Mouse (Mus musculus) heart, adult 9 months (tissue): ENCODE results near the gene Skor1.
A peak's percentile ranks its signal among the peaks of the same experiment; 100 is the strongest.

Experiments used
- DNase-seq, 2 experiments: peaks; one replicate each; pipeline ENCODE4 v3.0.0; 2022; ENCODE audit warnings: low spot score in 2 of 2

The Skor1 gene

GRCm38 (mm10) chr9:63149372-63149766, 608 bp upstream of the Skor1 start:
- DNase-seq: no peak

- no peak for DNase-seq
These were observed 863 bp downstream of the Skor1 start for GRCm38 (mm10) chr9:63147786-63148409.

GRCm38 (mm10) chr9:63147296-63147695, 1.5 kb downstream of the Skor1 start:
- DNase-seq: no peak

- DNase-seq: no peak
These were observed 1.9 kb downstream of the Skor1 start for GRCm38 (mm10) chr9:63146856-63147274.

- DNase-seq: no peak
These were observed 2.5 kb downstream of the Skor1 start for GRCm38 (mm10) chr9:63146126-63146855.

GRCm38 (mm10) chr9:63145249-63146125, 3.3 kb downstream of the Skor1 start:
- DNase-seq: no peak

- no peak for DNase-seq
These were observed 4.1 kb downstream of the Skor1 start for GRCm38 (mm10) chr9:63144502-63145248.

- DNase-seq: no peak
These were observed 4.9 kb downstream of the Skor1 start for GRCm38 (mm10) chr9:63143641-63144501.

- DNase-seq: no peak
These were observed 5.5 kb downstream of the Skor1 start for GRCm38 (mm10) chr9:63143227-63143626.

- DNase-seq: no peak
These were observed 6.3 kb downstream of the Skor1 start for GRCm38 (mm10) chr9:63142335-63143036.

GRCm38 (mm10) chr9:63141641-63142334, 7.0 kb downstream of the Skor1 start:
- no peak for DNase-seq

GRCm38 (mm10) chr9:63140211-63140610, 8.6 kb downstream of the Skor1 start:
- DNase-seq: no peak

GRCm38 (mm10) chr9:63139661-63140060, 9.1 kb downstream of the Skor1 start:
- DNase-seq: no peak

GRCm38 (mm10) chr9:63138481-63138967, 10.2 kb downstream of the Skor1 start:
- no peak for DNase-seq

- no peak for DNase-seq
These were observed 11.2 kb downstream of the Skor1 start for GRCm38 (mm10) chr9:63137615-63137915.

GRCm38 (mm10) chr9:63136756-63137614, 11.8 kb downstream of the Skor1 start:
- no peak for DNase-seq

- no peak for DNase-seq
These were observed 12.5 kb downstream of the Skor1 start for GRCm38 (mm10) chr9:63136241-63136640.

GRCm38 (mm10) chr9:63135801-63136200, 13.0 kb downstream of the Skor1 start:
- DNase-seq: peak in 1 of 2 experiments; percentile 55

- no peak for DNase-seq
These were observed 13.4 kb downstream of the Skor1 start for GRCm38 (mm10) chr9:63135356-63135755.
